Mouse (Mus musculus): ENCODE measurements around the gene Map3k4.

The Map3k4 gene

DNA sequence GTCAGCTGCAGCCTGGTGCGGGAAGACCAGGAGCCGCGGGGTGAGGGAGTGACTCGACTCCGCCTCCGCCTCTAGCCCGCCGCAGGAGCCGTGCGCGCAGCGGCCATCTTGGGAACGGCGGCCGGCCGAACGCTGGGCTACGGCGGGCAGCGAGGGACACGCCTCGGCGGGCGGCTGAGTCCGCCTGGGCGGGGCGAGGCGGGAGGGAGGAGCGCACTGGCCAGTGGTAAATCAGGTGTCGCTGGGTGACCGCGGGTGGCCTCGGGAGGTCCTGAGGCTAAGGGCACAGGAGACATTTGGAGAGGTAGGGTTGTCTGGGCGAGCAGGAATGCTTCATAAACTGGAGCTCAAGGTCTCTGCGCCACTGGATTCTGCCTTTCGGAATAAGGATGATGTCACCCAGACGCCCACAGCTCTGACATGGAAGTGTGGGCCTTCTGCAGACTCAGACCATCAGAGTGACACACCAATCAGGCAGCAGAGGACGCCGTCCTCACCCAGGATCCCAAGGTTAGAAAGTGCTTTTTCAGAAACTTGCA lies at the start of gene Map3k4:
Map3k4 (minus strand) TSS at position 134 of the 539 bp plus-strand sequence.
- peak; percentile 86 for DNase-seq (ENCODE audit: low read depth)

DNA sequence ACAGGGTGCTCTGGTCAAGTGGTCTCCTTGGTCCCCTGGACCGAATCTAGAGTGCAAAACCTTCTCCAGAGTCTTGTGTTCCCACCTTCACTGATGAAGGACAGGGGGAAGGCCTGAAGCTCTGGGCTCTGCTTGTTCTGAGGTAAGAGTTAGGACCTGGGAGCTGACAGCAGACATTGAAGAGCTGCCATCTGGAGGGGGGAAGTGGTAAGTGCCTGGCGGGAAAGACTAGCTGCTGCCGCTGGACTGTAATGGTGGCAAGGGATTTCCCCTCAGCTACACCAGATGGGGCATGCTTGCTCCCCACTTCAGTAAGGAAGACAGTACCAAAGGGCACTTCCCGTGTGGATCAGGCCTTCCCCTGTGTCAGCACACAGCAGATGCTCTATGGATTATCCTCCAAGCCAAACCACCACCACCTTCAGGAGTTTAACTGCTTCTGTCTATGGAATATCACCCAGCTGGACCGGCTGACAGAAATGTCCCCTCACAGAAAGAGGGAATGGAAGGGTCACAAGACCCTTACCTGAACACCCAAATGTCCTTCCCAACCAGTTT lies 48.9 kb upstream of the Map3k4 start:
- peak; percentile 81 for DNase-seq (ENCODE audit: low read depth)

DNA sequence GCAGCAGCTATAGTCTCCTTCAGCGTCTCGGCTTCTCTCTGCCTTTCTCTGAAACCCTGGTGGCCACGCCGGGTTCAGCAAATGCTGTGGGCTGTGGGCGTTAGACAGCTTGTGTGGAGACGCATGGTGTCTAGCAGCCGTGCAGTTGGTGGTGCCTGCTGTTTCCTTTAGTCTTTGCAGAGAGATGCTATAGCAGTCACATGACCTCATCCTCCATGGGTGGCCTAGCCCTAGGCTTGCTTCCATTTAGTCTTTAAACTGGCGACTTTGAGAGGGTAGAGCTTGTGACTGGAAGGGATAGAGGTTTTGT lies 45.8 kb upstream of the Map3k4 start:
- DNase-seq (ENCODE audit: low read depth): no peak

DNA sequence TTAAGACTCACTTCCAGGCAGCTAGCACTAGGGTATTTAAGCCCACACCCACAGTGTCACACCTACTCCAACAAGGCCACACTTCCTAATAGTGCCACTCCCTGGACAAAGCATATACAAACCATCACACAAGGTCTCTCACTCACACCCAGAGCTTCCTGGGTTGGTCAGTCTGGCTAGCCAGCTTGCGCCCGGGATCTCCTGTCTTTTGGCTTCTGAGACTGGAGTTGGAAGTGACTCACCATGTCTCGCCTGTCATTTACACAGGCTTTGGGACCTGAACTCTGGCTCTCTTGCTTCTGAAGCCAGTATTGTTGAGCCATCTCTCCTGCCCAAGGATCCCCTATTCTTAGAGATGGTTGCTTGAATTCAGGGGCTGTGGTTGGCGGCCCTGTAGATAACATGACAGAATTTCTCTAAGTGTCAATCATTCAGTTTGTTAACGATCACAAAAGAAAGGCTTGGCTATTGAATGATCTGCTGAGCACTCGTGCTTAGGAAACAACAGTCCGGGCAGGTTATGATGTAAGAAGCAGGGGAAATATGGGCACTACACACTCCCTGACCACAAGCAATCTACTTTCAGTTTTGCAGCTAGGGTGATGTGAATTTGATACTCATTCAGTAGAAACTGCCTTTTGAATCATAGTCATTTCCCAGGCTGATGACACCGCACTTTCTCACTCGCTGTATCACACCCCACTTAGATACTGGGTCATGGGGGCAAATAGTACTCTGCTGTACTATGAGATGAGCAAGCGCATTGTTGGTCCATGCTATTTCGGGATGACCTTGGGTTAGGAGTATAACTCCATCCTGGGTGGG lies 45.2 kb upstream of the Map3k4 start:
- peak; percentile 90 for DNase-seq (ENCODE audit: low read depth)

GRCm38 (mm10) chr17:12359876-12360275 lies 41.3 kb upstream of the Map3k4 start:
- DNase-seq (ENCODE audit: low read depth): no peak

GRCm38 (mm10) chr17:12352781-12353180 lies 34.2 kb upstream of the Map3k4 start:
- no peak for DNase-seq (ENCODE audit: low read depth)

DNA sequence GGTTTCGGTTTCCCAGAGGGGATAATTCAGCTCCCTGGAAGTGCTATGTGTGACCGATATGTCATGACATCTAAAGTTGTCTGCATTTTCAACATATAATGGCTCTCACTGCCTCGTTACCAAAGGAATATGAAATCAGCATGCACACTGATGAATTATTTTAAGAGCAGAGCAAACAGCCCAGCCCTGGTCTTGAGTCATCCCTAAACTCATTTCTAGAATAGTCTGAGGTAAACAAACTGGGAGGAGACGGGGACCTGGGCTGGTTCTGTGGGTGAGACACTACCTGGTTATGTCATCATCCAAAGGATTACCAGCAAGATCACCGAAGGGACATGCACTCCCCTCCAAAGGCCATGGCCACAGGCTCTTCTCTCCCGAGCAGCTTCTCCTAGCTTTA lies 33.0 kb upstream of the Map3k4 start:
- DNase-seq (ENCODE audit: low read depth): peak; percentile 65

GRCm38 (mm10) chr17:12347462-12347861 lies 28.9 kb upstream of the Map3k4 start:
- no peak for DNase-seq (ENCODE audit: low read depth)

DNA sequence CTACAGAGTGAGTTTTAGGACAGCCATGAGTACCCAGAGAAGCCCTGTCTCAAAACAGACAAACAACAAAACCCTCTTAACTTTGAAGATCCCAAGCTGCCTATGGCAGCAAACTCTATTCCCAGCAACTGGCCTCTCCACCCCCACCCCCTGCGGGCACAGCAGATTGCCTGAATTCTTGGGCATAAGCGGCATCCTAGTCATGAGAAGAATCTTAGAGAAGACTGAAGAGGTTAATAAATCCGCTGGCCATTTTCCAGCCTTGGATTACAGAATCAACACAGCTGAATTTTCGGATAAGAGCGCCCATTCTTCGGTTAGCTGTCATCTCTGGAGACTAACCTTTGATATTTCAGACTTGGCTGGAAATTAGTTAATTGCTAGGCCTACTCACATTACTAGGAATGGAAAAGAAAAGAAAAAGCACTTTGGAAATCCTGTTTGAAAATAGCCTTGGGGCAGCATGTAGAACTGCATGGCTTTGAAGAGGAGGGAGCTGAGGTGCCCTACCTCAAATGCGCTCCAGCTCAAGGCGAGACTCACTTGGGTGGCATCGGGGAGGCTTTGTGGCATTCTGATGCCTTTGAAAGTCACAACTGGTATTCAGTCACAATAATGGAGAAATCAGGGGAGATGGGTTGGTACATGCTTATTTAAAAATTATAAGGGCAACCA lies 25.2 kb upstream of the Map3k4 start:
- no peak for DNase-seq (ENCODE audit: low read depth)

DNA sequence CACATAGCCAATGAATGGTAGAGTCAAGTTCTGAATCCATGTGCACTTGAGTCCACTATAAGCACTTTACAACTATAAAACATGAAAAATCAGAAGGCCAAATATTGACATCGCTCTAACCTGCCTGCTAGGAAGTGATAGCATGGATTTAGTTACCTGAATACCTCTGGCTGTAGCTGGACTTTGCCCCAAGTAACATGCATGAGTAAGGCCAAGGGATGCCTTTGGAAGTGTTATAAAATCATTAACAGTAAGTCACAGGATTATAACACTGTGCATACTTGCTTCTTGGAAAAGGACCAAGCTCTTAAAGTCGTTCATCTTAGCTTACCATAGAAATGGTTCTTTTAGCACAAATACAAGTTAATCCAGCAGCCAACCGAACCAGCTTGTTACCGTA lies 18.6 kb upstream of the Map3k4 start:
- no peak for DNase-seq (ENCODE audit: low read depth)

GRCm38 (mm10) chr17:12336073-12336868 lies 17.7 kb upstream of the Map3k4 start:
- no peak for DNase-seq (ENCODE audit: low read depth)

DNA sequence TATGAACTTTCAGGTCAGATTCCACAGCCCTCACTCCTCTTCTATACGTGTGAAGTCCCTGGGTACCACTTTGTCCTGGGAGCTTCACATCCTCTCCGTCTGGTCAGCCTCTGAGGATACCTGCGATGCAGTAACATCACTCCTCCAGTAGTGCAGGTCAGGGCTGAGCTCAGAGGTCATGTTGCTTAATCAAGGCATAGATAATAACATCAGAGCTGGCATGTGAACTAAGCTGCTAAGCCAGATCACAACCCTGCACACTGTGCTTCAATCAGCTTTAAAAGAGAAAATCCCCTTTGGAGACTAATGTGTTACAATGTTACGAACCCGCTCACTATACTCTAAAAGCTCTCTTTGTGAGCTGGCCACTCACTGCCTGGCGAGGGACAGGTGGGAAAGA lies 16.5 kb upstream of the Map3k4 start:
- no peak for DNase-seq (ENCODE audit: low read depth)

GRCm38 (mm10) chr17:12327847-12328518 lies 9.4 kb upstream of the Map3k4 start:
- DNase-seq (ENCODE audit: low read depth): no peak

GRCm38 (mm10) chr17:12319786-12320185 lies 1.2 kb upstream of the Map3k4 start:
- no peak for DNase-seq (ENCODE audit: low read depth)

DNA sequence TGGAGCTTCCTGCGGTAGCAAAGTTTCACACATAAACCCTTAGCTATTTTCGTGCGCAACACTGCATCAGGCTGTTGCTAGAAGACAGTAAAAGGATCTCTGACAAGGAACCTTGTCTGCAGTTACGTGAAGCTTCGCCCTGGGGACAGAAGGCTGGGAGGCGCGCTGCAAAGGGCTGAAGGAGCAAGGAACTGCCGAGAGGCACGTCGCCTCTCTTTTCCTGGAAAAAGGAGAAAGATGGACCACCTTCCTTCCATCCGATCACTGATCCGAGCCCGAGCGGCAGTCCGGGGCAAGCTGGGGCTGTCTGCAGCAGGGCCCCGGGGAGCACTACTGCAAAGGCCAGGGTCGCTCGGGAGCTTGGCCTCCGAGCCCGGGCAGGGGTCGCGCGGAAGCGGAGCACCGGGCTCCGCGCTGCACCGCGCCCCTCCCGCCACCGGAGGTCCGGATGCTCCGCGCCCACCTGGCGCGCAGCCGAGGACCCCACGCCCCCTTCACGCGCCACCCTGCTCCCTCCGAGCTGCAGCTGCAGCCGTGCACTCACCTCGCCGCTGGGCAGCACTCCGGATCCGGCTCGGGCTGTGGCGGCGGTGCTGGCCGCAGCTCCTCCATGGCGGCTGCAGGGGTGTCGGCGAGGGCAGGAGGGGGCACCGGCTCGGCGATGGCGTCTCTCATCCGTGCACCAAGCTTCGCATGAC lies 493 bp downstream of the Map3k4 start:
- DNase-seq (ENCODE audit: low read depth): no peak

GRCm38 (mm10) chr17:12317607-12317953 lies 1.0 kb downstream of the Map3k4 start:
- DNase-seq (ENCODE audit: low read depth): peak; percentile 52

GRCm38 (mm10) chr17:12316251-12316650 lies 2.3 kb downstream of the Map3k4 start:
- DNase-seq (ENCODE audit: low read depth): no peak

- no peak for DNase-seq (ENCODE audit: low read depth)
These were observed 6.3 kb downstream of the Map3k4 start for GRCm38 (mm10) chr17:12312248-12312647.

- DNase-seq (ENCODE audit: low read depth): no peak
These were observed 9.1 kb downstream of the Map3k4 start for GRCm38 (mm10) chr17:12309493-12309892.

DNA sequence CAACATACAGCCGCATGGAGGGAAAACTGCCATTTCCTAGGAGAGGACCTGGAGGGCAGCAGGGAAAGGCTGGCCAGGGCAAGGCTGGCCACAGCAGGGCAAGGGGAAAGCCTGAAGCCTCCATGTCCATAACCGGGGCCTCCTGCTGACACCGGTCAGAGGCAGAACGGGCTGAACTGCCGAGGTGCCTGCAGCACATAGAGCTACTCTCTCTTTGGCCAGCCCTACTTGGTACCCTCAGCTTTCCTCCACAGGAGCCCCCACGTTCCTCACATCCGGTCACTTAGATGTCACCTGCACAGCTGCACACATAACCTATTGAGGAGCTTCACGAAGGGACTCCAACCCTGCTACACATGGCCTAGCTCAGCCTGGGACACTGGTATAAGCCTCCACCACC lies 9.5 kb downstream of the Map3k4 start:
- no peak for DNase-seq (ENCODE audit: low read depth)
